Mouse (Mus musculus) erythroblast, embryonic 14.5 days (primary cell): ENCODE results near the gene Icmt. TPM values are rescaled to one million over a fixed set of nuclear protein-coding genes. Genes with fewer than 3 reads are reported as not detected.

Source experiments
- H3K27me3 ChIP-seq: 2 replicates; pipeline ENCODE4 v1.6.1; 2012; ENCODE audit warnings: inconsistent platforms; ENCODE audit not compliant: control insufficient read depth
- H3K36me3 ChIP-seq: 2 replicates; pipeline ENCODE4 v1.6.1; 2012; ENCODE audit warnings: mild to moderate bottlenecking, inconsistent platforms; ENCODE audit not compliant: control insufficient read depth
- H3K4me1 ChIP-seq: 2 replicates; pipeline ENCODE4 v1.6.1; 2012; ENCODE audit warnings: inconsistent platforms; ENCODE audit not compliant: control insufficient read depth
- H3K4me3 ChIP-seq: replicated peaks from 2 replicates; pipeline ENCODE3; 2012; ENCODE audit warnings: moderate library complexity, mild to moderate bottlenecking, inconsistent platforms
- H3K9me3 ChIP-seq: 2 replicates; pipeline ENCODE4 v1.6.1; 2012; ENCODE audit warnings: low read length, inconsistent platforms, mixed read lengths; ENCODE audit not compliant: control insufficient read depth
- GATA1 ChIP-seq: IDR thresholded peaks from 2 replicates; pipeline ENCODE4 v1.6.1; 2012; ENCODE audit warnings: low read length, inconsistent platforms, mixed read lengths
- TAL1 ChIP-seq: IDR thresholded peaks from 3 replicates; pipeline ENCODE4 v1.6.1; 2012; ENCODE audit warnings: low read length, inconsistent platforms, mixed read lengths
- polyA plus RNA-seq: library from polyadenylated mRNA; stranded (reverse); fragments of >175 nt; gene quantifications from 2 replicates; pipeline ENCODE4 v1.2.3, GENCODE M21; 2012

Gene Icmt
- polyA plus RNA-seq: 1.6 and 2.6 TPM in 2 replicates

DNA sequence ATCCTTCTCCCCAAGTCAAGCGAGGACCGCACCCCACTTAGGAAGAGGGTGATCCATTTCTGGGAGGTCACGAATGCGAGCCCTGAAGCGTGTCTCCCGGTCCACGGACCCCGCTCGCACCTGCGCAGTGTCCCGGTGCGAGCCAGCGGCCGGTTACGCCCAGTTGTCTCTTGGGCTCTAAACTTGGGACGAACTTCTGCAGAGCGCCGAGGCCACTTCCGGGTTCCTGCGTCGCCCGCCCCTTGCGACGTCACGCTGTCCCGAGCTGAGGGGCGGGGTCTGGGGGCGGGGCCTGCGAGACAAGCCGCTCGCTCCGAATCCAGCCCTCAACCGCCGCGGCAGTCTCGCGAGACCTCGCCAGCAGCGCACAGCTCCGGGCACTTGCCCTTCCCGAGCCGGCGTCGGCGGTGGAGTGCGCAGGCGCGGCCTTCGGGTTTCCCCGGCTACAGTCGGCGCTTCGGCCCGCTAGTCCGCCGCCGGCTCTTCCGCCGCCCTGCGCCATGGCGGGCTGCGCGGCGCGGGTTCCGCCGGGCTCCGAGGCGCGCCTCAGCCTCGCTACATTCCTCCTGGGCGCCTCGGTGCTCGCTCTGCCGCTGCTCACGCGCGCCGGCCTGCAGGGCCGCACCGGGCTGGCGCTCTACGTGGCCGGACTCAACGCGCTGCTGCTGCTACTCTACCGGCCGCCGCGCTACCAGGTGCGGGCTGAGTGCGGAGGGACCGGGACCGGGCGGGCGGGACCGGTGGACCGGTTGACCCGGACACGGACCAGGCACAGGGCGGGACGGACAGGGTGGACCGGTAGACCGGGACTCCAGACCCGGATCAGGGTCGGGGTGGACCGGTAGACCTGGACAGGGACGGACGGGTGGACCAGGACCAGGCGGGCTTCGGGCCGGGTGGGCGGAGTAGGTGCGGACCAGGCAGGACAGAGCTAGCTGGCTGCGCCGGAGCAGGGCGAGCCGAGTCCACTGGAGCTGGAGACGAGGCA is at the start of gene Icmt:
Gene Icmt (plus strand): TSS at position 354 of the 988 bp plus-strand sequence.
- peak within 1 kb of the TSS; percentile 84 for H3K4me3 ChIP-seq
- no peaks in the 10 kb centered on the region for H3K9me3 ChIP-seq
- H3K27me3 ChIP-seq: peaks cover 21% of the 10 kb centered on the region
- H3K4me1 ChIP-seq: peaks cover 40% of the 10 kb centered on the region
- no peak for TF ChIP-seq GATA1
- TF ChIP-seq TAL1: no peak
- H3K36me3 ChIP-seq: peaks cover 30% of the 10 kb centered on the region

DNA sequence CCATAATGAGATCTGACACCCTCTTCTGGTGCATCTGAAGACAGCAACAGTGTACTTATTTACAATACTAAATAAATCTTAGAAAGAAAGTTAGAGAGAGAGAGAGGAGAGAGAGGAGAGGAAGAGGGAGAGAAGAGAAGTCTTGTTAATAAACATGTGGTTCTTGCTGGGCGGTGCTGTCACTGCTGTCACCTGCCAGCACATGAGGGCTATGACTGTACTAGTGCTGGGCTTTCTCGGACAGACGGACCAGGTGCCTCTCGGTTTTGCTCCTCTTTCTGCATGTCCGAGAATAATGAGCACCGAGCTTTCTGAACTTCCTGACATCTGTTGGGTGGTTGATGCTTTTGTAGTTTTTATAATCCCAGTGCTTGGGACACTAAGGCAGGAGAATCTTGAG is 46.4 kb upstream of the Icmt start:
- TF ChIP-seq TAL1: no peak
- no peak for TF ChIP-seq GATA1
- Histone ChIP-seq H3K27me3 (no peaks in the 10 kb centered on the region), H3K9me3 (no peaks in the 10 kb centered on the region), H3K36me3 (peaks cover 2% of the 10 kb centered on the region; the same call in 1 of the 2 replicates), H3K4me3 (no peak overlapping the region), H3K4me1 (peaks cover 6% of the 10 kb centered on the region; the same call in 1 of the 2 replicates)

DNA sequence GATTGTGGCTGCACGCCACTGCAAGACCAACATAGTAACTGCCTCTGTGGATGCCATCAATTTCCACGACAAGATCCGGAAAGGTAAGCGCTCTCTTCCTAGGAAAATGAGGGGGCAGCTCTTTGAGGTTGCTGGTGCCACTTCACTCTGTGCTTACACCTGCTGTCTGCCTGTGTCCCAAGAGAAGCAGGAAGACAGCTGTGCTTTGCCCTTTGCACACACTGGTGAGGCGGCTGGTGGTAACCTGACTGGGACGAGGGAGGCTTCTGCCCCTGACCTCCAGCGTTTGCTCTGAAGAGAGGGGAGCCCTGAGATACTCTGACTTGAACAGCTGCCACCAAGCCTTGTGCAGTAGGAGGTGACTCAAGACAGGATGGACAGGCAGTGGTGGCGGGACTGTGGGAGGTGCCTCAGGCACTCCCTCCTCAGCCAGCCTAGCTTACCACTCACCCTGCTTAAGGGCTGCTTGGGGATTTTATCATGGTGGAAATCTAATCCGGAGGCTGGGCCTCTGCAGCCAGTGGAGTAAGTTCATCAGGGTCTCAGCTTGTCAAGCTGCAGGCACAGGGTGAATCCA is 43.8 kb upstream of the Icmt start:
- no peak for TF ChIP-seq TAL1
- no peak for TF ChIP-seq GATA1
- peaks cover 2% of the 10 kb centered on the region; the same call in 1 of the 2 replicates for H3K36me3 ChIP-seq
- no peaks in the 10 kb centered on the region for H3K9me3 ChIP-seq
- no peak overlapping the region for H3K4me3 ChIP-seq
- no peaks in the 10 kb centered on the region for H3K27me3 ChIP-seq
- peaks cover 25% of the 10 kb centered on the region for H3K4me1 ChIP-seq

DNA sequence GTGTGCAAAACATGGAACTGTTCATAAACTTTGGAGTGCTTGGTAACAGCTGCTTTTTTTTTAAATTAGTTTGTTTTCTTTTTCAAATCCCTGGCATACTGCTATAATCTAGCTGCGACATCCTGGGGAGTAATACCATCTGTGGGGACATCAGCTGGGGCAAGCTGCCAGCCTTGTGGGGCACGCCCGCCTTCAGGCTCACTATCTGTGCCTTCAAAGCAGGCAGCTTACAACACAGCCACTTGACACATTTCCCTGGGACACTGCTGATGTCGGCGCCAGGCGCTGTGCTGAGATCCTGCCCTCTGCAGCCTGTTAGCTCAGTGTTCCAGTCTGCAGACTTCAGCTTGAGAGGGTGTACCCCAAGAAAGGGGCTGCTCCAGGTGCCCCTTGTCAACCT is 40.0 kb upstream of the Icmt start:
- peaks cover 2% of the 10 kb centered on the region; the same call in 1 of the 2 replicates for H3K36me3 ChIP-seq
- TF ChIP-seq TAL1 (peak; percentile 49; the same call in 2 of the 3 replicates), GATA1 (0 out of 2 replicates have a peak, but pooled peaks have one; percentile 18)

DNA sequence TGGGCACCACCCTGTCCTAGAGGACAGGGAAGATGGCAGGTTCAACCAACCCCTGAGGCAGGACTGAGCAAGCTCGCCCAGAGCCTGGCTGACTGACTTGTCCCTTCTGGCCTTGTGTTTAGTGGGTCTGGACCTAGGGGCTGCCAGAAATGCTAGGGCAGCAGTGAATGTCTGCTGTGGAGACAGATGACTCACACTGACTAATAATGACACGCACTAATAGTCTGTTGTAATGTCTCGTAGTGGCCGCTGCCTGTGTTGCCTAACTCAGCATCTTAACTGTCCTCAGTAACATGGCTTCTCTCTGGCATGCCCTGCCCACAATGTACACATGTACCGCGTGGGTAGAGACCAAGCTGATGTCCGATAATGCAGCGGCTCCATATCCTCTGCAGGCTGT is 36.6 kb upstream of the Icmt start:
- Histone ChIP-seq H3K9me3 (no peaks in the 10 kb centered on the region), H3K4me1 (peaks cover 68% of the 10 kb centered on the region), H3K4me3 (no peak overlapping the region), H3K27me3 (no peaks in the 10 kb centered on the region), H3K36me3 (no peaks in the 10 kb centered on the region)
- TF ChIP-seq TAL1: no peak
- TF ChIP-seq GATA1: no peak

More for the DNA sequence above, 40.0 kb upstream of the Icmt start:
- Histone ChIP-seq H3K4me3 (no peak overlapping the region), H3K9me3 (no peaks in the 10 kb centered on the region), H3K4me1 (peaks cover 40% of the 10 kb centered on the region), H3K27me3 (no peaks in the 10 kb centered on the region)

DNA sequence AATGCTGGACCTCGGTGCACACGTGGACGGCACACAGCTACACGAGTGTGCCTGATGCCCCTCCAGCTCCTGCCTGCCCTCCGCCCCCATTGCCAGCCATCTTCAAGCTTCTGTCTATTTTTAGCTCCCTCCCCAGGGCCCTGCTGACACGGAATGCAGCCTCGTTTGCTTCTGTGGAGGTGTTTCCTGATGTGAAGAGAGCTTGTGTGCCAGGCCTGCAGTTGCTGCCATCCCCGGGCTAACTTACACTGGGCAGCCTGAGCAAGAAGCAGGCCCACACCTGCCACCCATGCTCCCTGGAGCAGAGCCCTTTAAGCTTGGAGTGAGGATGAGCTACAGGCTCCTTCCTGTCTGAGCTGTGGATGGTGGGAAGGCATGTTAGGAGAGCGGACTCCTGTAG is 34.8 kb upstream of the Icmt start:
- Histone ChIP-seq H3K9me3 (no peaks in the 10 kb centered on the region), H3K4me1 (peaks cover 54% of the 10 kb centered on the region), H3K36me3 (no peaks in the 10 kb centered on the region), H3K4me3 (no peak overlapping the region), H3K27me3 (no peaks in the 10 kb centered on the region)
- TF ChIP-seq TAL1: no peak
- TF ChIP-seq GATA1: no peak

DNA sequence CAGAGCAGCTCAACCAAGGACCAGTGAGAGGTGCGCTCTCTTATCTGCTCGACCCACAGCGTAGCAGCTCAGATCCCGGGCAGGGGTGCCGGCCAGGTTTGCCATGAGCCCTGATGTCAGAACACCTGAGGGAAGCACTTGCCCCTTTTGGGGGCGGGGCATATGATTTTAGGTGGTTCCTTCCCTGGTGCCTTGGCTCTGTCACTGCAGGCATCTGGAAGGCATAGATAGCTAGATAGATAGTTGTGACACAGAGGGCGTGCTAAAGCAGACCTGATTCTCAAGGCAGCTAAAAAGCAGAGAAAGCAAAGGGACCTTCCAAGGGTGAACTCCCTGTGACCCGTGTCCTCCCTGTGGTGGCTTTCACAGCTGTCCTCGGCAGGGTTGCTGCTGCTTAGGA is 33.9 kb upstream of the Icmt start:
- Histone ChIP-seq H3K4me3 (no peak overlapping the region), H3K36me3 (no peaks in the 10 kb centered on the region), H3K27me3 (no peaks in the 10 kb centered on the region), H3K9me3 (no peaks in the 10 kb centered on the region), H3K4me1 (peaks cover 47% of the 10 kb centered on the region)
- peak; percentile 43; the same call in 2 of the 3 replicates for TF ChIP-seq TAL1
- TF ChIP-seq GATA1: peak; percentile 23; the same call in 1 of the 2 replicates

DNA sequence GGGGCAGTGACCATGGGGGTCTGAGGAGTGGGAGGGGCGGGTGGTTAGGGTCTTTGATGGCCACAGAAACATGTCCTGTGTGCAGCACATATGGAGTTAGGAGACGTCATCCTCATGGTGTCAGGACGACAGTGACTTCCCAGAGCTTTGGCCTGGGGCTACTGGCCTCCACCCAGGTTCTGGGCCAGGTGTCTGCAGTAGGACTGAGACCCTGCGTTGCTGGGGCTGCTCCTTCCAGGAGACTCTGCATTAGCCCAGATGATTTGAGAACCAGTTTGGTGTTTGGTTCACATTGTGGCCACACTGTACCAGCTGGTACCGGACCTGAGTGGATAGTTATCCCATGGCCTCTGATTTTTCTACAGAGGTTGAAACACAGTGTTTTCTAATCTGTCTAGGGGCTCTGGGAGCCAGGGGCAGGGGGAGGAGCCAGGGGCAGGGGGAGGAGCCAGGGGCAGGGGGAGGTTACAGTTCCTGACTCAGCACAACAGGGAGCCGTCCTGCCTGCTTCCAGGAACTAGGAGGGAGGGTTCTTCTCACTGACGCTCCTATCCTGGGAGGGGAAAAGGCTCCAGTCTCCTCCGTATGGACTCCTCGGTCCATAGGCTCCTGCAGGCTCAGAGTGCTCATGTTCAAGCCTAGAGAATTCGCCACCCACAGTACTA is 33.4 kb upstream of the Icmt start:
- no peaks in the 10 kb centered on the region for H3K27me3 ChIP-seq
- peaks cover 2% of the 10 kb centered on the region; the same call in 1 of the 2 replicates for H3K36me3 ChIP-seq
- no peaks in the 10 kb centered on the region for H3K9me3 ChIP-seq
- peak overlapping the region; percentile 28 for H3K4me3 ChIP-seq
- peaks cover 42% of the 10 kb centered on the region for H3K4me1 ChIP-seq
- no peak for TF ChIP-seq TAL1

DNA sequence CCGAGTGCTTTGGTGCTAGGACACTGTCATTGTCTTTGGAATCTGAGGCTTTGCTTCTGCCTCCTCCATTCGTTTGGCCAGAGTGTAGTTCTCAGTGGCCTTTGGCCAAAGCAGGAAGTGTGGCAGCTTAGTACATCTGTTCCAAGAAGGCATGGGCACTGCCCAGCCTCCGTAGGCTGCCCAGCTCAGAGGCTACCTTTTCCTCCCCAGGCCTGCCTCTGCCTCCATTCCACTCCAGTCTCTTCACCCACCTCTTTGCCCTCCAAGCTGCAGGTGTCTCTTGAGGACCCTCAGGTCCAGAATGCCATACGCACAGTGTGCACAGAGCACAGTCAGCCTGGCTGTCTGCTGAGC is 32.9 kb upstream of the Icmt start:
- Histone ChIP-seq H3K4me3 (peak overlapping the region; percentile 28), H3K36me3 (peaks cover 2% of the 10 kb centered on the region; the same call in 1 of the 2 replicates), H3K27me3 (no peaks in the 10 kb centered on the region), H3K9me3 (no peaks in the 10 kb centered on the region), H3K4me1 (peaks cover 42% of the 10 kb centered on the region)
- TF ChIP-seq TAL1 (no peak), GATA1 (no peak)
